Mouse (Mus musculus) gastrocnemius, postnatal 4 days (tissue): ENCODE data around the gene Ryr2. TPM values are rescaled to one million over a fixed set of nuclear protein-coding genes. Genes with fewer than 3 reads are reported as not detected.
"Not testable (repeated sequence)": the region's sequence is repeated elsewhere in the genome, so short reads cannot be mapped to it uniquely, and the experiment has no call there.

Experiments
- DNase-seq, 2 experiments: peaks; one replicate each; pipeline ENCODE4 v3.0.0; 2021 to 2022; ENCODE audit warnings: low spot score in 2 of 2, mixed read lengths in 2 of 2
- long read RNA-seq, 2 experiments: library from polyadenylated mRNA; stranded (forward); transcript quantifications; one replicate each; pipeline ENCODE4 v2.0.0; 2021
- total RNA-seq, 2 experiments: library from RNA; stranded (reverse); gene quantifications; 2 replicates each; pipeline ENCODE4 v1.2.3; 2021

Gene Ryr2
- total RNA-seq: under 1 TPM; 0.47 to 0.88 TPM
- long read RNA-seq, experiment 1: 0 reads
- long read RNA-seq, experiment 2: 0 reads

DNA sequence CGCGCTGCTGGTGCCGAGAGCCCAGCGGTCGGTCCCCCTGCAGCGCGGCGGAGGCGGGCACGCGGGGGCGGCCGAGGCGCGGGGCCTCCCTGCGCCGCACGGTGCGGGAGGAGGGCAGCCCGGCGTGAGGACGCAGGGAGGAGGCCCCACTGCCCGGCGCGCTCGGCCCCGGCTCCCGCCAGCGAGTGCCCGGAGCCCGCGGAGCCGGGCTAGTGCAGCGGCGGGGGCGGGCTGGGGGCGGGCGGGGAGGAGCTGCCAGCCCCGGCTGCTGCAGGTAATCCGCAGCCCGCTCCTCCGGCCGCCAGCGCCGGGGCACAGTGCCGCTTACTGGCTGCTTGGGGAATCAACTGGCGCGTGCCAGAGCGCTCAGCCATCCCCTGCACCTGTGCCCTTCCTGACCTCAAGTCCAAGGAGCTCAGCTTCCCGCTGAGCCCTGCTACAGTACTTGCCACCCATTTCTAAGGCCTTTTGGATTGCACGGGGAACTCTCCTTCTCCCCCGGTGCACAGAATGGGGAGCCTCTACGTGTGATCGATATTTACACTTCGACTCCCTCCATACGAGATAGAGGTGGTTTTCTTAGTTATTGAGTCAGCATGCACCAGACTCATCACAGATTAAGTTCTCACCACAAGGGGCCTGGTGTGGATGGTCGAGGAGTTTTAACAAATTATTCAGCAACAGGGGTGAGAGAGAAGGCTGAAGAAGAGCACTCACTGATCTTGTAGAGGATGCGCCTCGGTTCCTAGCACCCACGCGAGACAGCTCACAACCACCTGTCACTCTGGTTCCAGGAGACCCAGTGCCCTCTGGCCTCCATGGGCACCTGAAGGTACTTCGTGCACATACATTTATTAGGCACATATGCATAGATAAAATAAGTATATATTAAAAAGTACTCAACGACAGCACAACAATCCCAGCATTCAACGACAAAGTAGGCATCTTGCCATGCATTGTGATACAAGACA lies at the start of gene Ryr2:
Ryr2 (minus strand) TSS at position 284 of the 971 bp plus-strand sequence.
- DNase-seq: peak in 1 of 2 experiments; percentile 38

DNA sequence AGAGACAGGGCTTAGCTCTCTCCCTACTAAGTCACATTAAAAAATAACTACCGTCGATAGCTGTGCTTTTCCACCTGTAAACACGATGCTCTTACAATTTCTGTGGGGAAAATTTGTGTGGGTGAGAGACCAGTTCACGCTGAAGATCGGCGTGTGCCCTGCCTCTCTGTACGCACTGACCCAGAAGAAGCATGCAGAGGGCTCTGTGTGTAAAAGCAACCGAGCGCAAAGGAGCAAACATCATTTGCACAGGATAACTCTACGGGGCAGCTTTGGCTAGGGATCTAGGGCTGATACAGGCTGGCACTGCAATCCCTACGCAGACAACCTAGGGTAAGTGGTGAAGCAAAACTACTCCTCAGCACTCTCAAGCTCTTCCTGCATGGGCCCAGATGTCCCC lies 47.2 kb upstream of the Ryr2 start:
- DNase-seq: no peak

DNA sequence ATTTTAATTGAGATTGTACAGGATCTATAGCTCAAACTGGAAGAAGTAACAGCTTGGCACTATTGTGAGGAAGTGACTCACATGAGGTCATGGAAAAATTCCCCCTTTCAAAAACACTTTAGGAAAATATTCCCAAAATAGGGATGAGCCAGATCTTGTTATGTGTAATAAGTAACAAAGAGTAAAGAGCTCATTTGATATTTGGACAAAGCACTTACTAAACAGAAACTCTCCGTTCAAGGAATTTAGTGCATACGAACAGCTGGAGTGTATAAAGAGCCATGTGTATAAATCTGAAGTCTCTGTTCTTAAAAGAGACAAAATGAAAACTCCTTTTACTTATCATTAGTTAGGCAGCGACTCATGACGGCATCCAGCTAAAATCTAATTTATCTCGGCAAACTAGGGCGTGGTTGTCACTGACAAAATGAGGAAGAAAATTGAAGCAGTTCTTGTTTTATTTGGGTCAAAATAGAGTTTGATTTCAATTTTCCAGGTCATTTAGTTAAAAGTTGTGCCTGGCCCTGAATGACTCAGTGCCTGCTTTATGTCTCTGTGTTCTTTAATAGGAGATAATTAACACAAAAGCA lies 40.3 kb upstream of the Ryr2 start:
- no peak for DNase-seq

DNA sequence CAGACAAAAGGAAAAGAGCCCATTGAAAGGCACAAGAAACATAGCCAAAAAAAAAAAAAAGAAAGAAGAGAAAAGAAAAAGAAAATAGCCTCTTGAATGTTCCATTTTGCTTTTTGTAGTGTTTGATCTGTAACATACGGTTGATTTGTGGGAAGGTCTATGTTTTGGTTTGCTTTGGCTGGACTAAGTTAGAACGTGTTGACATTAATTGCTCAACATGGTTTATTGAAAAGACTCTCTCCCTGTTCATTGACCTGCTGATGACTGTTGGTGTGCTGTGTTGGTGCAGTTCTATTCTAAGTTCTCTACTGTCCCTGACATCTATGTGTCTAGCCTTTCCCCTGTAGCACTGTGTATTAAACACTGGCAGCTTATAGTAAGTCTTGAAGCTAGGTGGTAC lies 39.7 kb upstream of the Ryr2 start:
- DNase-seq: no peak

DNA sequence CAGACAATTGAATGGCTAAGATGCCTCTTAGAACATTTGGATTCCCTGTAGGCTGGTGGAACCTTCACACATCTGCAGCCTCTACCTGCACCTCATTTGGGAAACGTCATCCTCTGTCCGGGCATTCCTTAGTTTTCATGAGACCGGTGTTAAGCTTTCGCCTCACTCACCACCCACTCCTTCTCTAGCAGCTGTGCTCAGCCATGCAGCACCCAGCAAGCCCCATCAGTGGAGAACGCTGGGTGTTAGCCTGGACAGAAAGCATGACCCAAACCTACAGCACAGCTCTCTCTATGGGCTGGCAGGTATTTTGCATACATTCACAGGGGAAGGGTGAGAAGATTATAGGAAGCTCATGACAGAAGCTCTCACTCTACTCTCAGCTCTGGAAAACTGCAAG lies 36.6 kb upstream of the Ryr2 start:
- DNase-seq: no peak

DNA sequence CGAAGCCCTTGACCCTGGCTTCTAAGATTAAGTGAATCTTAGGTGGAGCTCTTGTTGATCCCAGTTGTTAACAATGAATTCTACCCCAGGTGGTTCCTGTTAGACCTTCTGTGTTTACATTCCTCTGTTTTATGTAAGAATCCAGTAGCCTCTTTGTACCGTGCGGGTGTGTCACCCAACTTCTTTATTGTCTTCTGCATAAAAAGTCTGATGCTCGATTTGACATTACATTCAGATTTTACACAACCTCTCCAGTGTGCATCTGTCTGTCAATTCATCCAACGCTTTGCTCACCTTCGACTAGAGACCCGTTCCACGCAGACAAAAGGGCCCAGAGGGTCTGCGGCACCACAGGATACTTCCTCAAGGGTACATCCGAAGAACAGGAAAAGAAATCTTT lies 29.7 kb upstream of the Ryr2 start:
- DNase-seq: not testable (repeated sequence)

DNA sequence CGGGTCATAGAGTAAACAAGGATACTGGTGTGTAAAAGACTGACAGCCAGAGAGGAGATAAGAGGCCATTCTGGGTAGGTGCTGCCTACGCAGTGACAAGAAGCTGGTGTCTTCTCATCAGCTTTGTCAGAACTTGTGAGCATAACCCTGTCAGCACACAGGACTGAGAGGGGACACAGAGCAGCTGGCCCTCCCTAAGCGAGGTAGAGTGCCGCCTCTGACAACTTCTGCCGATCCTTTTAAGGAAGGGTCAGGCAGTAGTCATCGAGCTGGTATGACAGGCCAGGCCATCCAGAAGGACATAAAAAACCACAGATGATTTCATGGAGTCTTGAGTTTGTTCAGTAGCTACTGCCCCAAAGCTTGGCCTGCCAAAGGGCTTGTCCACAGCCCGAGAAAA lies 26.8 kb upstream of the Ryr2 start:
- DNase-seq: no peak

DNA sequence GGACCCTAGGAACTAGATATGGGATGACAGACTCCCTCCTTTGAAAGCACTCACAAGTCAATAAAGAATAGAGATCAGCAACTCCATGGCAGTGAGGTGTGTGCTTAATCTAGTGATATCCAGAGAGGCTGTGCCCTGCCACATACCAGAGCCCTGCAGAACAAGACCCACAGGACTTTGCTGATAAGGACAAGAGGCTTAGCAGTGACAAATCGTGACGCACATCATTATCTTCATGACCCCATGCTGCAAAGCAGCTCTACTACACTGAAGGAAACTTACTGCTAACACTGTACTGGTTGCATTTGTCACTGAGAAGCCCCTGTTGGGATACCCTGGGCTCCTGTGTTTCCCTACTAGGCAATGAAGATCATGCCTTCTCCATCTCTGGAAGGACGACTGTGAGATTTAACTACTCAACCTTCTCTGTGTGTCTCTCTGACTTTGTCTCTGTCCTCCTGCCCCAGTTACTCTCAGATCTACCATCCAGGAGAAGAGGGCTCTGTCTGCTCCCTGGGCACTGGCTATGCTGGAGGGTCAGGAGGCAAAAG lies 25.5 kb upstream of the Ryr2 start:
- no peak for DNase-seq

DNA sequence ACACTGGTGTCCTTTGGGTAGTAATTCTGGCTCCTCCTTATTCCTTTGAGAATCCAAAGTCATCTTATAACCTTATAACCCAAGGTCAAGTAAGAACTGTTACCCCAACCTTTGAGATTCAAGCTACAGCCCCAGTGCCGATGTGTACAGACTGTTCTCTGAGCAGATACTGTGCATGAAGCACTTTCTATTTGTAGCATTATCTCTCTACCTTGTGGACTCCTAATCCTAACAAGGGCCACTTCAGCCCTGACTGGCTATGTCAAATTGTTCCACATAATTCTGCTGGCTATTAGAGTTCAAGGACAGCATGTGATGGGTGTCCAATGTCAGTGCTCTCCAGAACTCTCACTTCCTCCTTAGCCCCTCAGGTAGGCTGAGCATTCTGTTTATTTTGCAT lies 22.4 kb upstream of the Ryr2 start:
- no peak for DNase-seq

DNA sequence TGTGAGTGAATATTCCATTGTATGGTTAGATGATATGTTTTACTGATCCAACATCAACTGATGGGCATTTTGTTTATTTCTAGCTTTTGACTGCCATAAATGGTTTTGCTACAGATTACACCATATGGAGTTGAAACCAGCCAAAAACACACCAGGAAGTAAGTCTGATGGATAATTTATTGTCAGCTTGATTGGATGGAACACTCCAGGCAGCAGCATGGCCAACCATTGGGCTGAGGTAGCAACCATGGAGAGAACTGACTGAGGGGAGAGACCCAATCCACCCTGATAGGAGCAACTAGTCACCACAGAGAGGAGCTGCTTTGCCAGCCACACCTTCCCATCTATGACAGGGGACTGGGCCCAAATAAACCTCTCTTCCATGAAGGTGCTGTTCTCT lies 19.4 kb upstream of the Ryr2 start:
- DNase-seq: no peak

DNA sequence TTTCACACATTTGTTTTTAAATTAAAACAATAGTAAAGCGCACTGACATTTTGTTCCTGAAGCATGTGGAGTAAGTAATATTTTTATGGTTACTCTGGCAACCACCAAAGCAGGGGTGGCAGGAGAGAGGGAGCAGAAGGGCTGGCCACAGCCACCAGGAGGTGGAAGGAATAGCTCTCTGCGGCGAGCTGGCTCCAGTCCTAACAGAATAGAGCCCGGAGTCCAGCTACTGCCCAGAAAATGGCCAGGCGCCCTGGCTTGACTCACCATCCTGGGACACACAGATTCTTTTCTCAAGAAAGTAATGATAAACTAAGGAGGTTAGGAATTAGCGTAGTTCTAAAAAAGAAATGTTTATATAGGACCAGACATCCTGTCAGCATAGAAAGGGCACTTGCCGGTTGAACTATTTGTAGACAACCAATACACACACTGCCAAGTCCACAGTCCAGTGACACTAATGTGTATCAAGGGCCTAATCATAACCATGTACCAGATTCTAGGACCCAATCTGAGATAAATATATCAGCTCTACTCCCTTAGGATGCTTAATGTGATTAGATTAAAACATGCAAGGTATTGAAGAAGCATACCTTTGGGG lies 18.3 kb upstream of the Ryr2 start:
- DNase-seq: peak; percentile 26 to 46

DNA sequence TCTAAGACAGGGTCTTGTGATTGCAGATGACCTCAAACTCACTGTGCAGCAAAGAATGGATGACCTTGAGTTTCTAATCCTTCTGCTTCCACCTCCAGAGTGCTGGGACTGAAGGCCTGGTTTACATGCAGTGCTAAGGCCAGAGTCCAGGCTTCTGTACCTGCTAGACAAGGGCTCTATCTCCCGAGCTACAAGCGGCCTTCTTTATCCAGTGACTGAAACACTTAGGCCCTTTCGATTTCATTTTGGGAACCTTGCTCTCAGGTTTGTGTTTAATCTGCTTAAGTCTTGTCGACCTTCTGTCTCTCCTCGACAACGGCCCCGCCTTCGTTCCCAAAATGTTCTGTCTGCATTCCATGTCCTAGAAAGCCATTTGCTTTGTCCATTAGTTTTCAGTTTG lies 8.8 kb upstream of the Ryr2 start:
- no peak for DNase-seq

DNA sequence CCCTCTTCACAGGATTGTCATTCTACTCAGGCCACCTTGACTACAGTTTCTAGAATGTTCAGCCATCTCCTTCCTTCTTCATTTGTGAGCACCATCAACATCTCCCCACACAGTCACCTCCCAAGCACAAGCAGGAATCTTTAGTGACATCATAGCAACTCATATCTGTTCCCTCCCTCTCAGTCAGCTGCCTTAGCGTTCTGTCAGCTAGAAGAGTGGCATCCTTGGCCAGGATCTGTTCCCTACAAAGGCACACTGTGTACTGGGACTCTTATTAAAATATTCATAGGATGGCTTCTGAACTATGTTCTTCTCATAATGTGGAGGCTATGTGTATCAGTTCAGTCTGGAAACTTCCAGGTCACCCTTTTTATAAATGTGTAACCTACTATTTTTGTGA lies 8.1 kb upstream of the Ryr2 start:
- DNase-seq: no peak

DNA sequence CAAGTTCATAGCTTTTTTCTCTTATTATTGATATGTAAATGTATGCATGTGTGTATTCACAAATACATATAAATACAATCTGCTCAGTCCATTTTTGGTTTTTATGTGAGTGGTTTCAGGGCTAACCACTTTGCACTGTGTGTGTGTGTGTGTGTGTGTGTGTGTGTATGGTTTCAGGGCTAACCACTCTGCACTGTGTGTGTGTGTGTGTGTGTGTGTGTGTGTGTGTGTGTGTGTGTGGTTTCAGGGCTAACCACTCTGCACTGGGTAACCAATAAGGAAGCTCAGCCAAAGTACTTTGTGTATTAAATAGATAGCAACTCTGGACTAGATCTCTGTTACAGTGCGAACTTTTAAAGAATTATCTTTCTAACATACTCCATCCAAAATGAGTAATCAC lies 2.2 kb upstream of the Ryr2 start:
- no peak for DNase-seq

DNA sequence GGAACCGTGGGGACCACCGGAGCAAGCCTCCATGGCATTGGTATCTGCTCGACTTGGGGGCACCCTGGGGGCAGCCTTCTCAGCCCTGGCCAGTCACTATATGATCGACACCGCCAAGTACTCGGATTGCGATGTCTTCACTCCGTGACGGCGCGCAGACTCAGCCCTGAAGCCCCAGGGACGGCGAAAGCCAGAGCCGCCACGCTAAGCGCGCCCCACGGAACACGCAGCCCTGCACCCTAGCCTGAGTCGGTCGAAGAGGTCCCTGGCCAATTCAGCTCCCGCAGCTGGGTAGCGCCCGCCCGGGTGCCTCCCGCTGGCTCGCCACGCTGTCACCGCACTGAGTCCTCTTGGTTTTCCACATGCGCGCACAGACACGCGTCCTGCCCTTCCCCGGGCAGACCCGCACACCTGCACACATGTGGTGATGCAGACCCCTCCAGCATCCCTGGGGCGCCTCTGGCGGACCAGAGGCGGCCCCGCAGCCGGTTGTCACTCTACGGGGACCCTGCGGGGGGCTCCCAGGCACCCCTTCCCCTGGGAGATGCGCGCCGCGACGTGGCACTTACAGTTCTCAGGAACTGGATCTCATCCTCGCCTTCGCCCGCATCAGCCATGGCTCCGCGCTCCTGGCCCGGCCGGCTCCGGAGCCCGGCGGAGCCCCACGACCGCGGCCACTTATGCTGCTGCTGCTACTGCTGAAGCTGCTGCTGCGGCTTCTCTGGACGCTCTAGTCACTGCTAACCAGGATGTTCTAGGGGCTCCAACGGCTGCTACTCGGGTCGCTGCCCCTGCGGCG lies 716 bp downstream of the Ryr2 start:
- DNase-seq: peak in 1 of 2 experiments; percentile 14

DNA sequence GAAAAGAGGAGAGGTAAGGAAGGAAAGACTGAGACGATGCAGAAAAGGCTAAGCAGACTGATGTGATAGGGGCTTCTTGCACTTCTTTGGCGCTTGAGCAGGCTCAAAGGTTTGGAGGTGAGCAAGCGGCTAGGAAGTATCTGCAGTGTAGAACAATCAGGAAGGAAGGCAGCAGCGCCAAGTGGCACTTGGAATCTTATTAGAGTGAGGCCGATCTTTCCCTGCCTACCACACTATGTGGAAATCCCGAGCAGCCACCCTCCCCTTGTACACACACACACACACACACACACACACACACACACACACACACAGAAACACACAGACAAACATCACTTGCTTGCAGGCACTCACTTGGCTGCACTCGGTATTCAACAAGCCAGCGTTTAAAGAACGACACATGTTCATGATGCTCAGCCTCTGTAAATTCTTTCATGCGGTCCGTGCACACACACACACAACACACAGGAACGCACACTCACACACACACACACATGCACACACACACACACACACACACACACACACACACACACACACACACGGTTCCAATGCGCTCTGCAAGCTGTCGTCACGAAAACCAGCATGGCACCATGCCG lies 1.4 kb downstream of the Ryr2 start:
- no peak for DNase-seq

DNA sequence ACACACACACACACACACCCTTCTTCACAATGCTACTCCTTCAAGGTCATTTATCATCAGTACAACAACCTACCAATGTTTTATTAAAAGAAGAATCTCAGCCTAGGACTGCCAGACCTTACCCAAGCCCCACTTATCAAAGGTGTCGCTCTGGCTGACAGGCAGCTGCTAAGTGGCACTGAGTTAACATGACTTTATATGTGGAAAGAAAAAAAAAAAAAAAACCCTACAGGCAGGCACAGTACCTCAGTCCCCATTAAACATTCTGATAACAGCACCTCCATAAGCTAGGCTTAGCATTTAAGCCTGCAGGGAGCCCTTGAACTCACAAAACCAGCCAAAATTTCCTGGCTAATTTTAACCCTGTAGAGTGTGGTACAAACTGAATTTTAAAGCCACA lies 2.4 kb downstream of the Ryr2 start:
- DNase-seq: no peak

DNA sequence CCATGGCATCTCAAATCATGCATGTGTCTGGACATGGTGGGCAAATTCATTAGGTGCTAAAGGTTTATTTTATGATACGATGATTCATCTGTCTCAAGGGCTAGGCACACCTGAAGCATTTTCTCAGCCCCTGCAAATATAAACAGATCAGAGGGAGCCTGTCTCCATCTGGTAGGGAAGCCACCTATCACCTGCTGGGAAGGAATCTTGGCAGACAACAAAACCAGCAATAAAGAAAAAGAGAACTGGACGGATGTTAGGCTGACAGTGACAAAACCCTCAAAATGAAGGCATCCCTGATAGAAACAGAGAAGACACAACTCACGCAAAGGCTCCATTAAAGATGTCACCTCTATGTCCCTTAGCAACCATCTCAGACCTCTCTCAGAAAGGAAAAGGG lies 3.7 kb downstream of the Ryr2 start:
- no peak for DNase-seq

DNA sequence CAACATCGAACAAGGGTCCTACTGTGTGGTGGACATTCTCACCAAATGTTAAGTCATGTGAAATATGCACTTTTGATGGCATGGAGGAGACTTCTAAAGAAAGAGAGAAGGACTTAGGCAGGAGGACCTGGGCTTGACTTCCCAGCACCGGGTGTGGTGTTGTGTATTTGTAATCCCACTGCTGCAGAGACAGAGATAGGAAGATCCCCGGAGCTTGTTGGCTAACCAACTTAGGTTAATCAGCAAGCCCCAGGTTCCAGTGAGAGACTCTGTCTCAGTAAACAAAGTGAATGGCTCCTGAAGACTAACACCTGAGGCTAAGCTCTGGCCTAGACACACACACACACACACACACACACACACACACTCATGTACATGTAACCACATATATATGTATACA lies 7.3 kb downstream of the Ryr2 start:
- DNase-seq: no peak

DNA sequence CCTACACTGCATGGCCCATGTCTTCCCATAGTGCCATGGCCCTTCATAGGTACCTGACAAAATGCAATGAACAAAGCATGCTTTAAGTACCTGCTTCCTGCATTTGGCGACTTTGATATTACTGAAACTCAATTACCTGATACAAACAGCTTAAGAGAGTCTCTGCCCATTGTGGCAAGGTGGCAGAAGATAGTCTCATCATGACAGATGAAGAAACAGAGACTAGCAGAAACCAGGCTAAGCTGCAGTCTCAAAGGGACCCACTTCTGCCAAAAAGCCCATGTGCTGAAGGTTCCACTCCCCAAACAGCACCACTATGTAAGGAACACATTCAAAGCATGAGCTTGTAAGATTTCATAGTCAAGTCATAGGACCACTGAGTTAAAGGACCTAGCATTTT lies 7.8 kb downstream of the Ryr2 start:
- DNase-seq: no peak
